Mouse (Mus musculus) midbrain, embryonic 16.5 days (tissue): Measurements from ENCODE around the gene Adam8. TPM values are rescaled to one million over a fixed set of nuclear protein-coding genes. Genes with fewer than 3 reads are reported as not detected.

Experiments
- ATAC-seq: fragments of 200-750 bp; cut with Nextera tagmentation; 2 replicates; pipeline ENCODE4 v1.8.0; 2017; ENCODE audit warnings: moderate TSS enrichment
- H3K27ac ChIP-seq: fragments of 300-500 bp; sonication (generic); 2 replicates; pipeline ENCODE4 v1.5.1; 2014; ENCODE audit warnings: mild to moderate bottlenecking, low read length, mixed read lengths
- H3K27me3 ChIP-seq: fragments of 300-500 bp; sonication (generic); 2 replicates; pipeline ENCODE4 v1.6.1; 2014; ENCODE audit warnings: low read depth, low read length, mixed read lengths; ENCODE audit not compliant: control insufficient read depth, insufficient read depth
- H3K36me3 ChIP-seq: fragments of 300-500 bp; sonication (generic); 2 replicates; pipeline ENCODE4 v1.6.1; 2014; ENCODE audit warnings: mild to moderate bottlenecking, low read length, moderate library complexity, mixed read lengths; ENCODE audit not compliant: control insufficient read depth, insufficient read depth
- H3K4me1 ChIP-seq: fragments of 300-500 bp; sonication (generic); 2 replicates; pipeline ENCODE4 v1.6.1; 2014; ENCODE audit warnings: mild to moderate bottlenecking, low read length, mixed read lengths; ENCODE audit not compliant: control insufficient read depth, insufficient read depth
- H3K4me2 ChIP-seq: fragments of 300-500 bp; sonication (generic); 2 replicates; pipeline ENCODE4 v1.6.1; 2014; ENCODE audit warnings: mild to moderate bottlenecking, low read length, mixed read lengths
- H3K4me3 ChIP-seq: fragments of 300-500 bp; sonication (generic); 2 replicates; pipeline ENCODE4 v1.5.1; 2014; ENCODE audit warnings: low read depth, mild to moderate bottlenecking, low read length, moderate library complexity, mixed read lengths
- H3K9ac ChIP-seq: fragments of 300-500 bp; sonication (generic); 2 replicates; pipeline ENCODE4 v1.6.1; 2014; ENCODE audit warnings: low read depth, low read length, mixed read lengths
- H3K9me3 ChIP-seq: fragments of 300-500 bp; sonication (generic); replicated peaks from 2 replicates; pipeline ENCODE4 v1.6.1; 2014; ENCODE audit warnings: mild to moderate bottlenecking, low read length, mixed read lengths; ENCODE audit not compliant: control insufficient read depth, poor library complexity, severe bottlenecking
- WGBS: fragments of 180-500 bp; shearing (Covaris S2); extraction: QIAGEN DNeasy Blood & Tissue Kit; methylation state at CpG from one replicate; pipeline ENCODE4 v1.1.7; 2014; 5-methylcytosine and 5-hydroxymethylcytosine counted together
- polyA plus RNA-seq: library from polyadenylated mRNA; unstranded; fragments of >200 nt; fragmentation: Nextera tagmentation; extraction: Ambion mirVana; gene quantifications from 2 replicates; pipeline ENCODE4 v1.2.1, GENCODE M21; 2015

Adam8 gene
- polyA plus RNA-seq, 1 experiment from 2014 or later, result 3.0 TPM

GRCm38 (mm10) chr7:139956658-139957057, 35.7 kb downstream of the Adam8 start:
- WGBS, result 78% methylated on average over 3 of the region's 3 CpGs
- H3K27me3 ChIP-seq, result peaks cover 10% of the 10 kb centered on the region

GRCm38 (mm10) chr7:139955505-139955904, 36.9 kb downstream of the Adam8 start:
- no peaks in the 10 kb centered on the region for H3K36me3 ChIP-seq
- H3K4me2 ChIP-seq, result no peak overlapping the region
- no peak for ATAC-seq
- no peak overlapping the region for H3K27ac ChIP-seq
- H3K27me3 ChIP-seq, result peaks cover 15% of the 10 kb centered on the region
- H3K4me1 ChIP-seq, result peaks cover 6% of the 10 kb centered on the region
- WGBS, result 77% methylated on average over 4 of the region's 4 CpGs
- H3K9me3 ChIP-seq, result no peaks in the 10 kb centered on the region
- H3K9ac ChIP-seq, result no peak overlapping the region
- H3K4me3 ChIP-seq, result no peak overlapping the region

More at GRCm38 (mm10) chr7:139956658-139957057, 35.7 kb downstream of the Adam8 start:
- H3K4me3 ChIP-seq, result no peak overlapping the region
- no peaks in the 10 kb centered on the region for H3K36me3 ChIP-seq
- H3K4me1 ChIP-seq, result no peaks in the 10 kb centered on the region
- H3K9me3 ChIP-seq, result no peaks in the 10 kb centered on the region
- H3K4me2 ChIP-seq, result no peak overlapping the region
- no peak overlapping the region for H3K9ac ChIP-seq
- no peak overlapping the region for H3K27ac ChIP-seq
- ATAC-seq, result no peak

- H3K36me3 ChIP-seq, result no peaks in the 10 kb centered on the region
- H3K27ac ChIP-seq, result no peak overlapping the region
- no peak overlapping the region for H3K9ac ChIP-seq
- H3K9me3 ChIP-seq, result no peaks in the 10 kb centered on the region
- H3K27me3 ChIP-seq, result peaks cover 44% of the 10 kb centered on the region
- 42% methylated on average over 6 of the region's 6 CpGs for WGBS
- H3K4me1 ChIP-seq, result peaks cover 12% of the 10 kb centered on the region
- H3K4me3 ChIP-seq, result no peak overlapping the region
- no peak for ATAC-seq
- H3K4me2 ChIP-seq, result no peak overlapping the region
Measured at GRCm38 (mm10) chr7:139951991-139952633, 40.2 kb downstream of the Adam8 start.

- ATAC-seq, result no peak
- Histone ChIP-seq H3K4me3 (peak overlapping the region; percentile 29), H3K36me3 (no peaks in the 10 kb centered on the region), H3K27me3 (peaks cover 50% of the 10 kb centered on the region), H3K4me2 (peak overlapping the region; percentile 78), H3K9me3 (no peaks in the 10 kb centered on the region), H3K9ac (no peak overlapping the region), H3K27ac (no peak overlapping the region), H3K4me1 (peaks cover 12% of the 10 kb centered on the region)
- 9% methylated on average over 13 of the region's 16 CpGs for WGBS
Measured at GRCm38 (mm10) chr7:139951079-139951478, 41.3 kb downstream of the Adam8 start.

GRCm38 (mm10) chr7:139950283-139950971, 41.9 kb downstream of the Adam8 start:
- H3K4me1 ChIP-seq, result peaks cover 12% of the 10 kb centered on the region
- H3K36me3 ChIP-seq, result no peaks in the 10 kb centered on the region
- no peaks in the 10 kb centered on the region for H3K9me3 ChIP-seq
- peaks cover 55% of the 10 kb centered on the region for H3K27me3 ChIP-seq
- peak overlapping the region; percentile 48; the same call in 1 of the 2 replicates for H3K9ac ChIP-seq
- under 1% methylated on average over 33 of the region's 33 CpGs for WGBS
- peak overlapping the region; percentile 78 for H3K4me2 ChIP-seq
- ATAC-seq, result peak; percentile 21; the same call in 1 of the 2 replicates
- peak overlapping the region; percentile 29 for H3K4me3 ChIP-seq
- no peak overlapping the region for H3K27ac ChIP-seq

- H3K27ac ChIP-seq, result no peak overlapping the region
- peaks cover 59% of the 10 kb centered on the region for H3K27me3 ChIP-seq
- H3K4me3 ChIP-seq, result peak overlapping the region; percentile 29
- 1% methylated on average over 15 of the region's 15 CpGs for WGBS
- H3K4me1 ChIP-seq, result peaks cover 12% of the 10 kb centered on the region
- ATAC-seq, result peak; percentile 62; the same call in 1 of the 2 replicates
- H3K9me3 ChIP-seq, result no peaks in the 10 kb centered on the region
- peak overlapping the region; percentile 78 for H3K4me2 ChIP-seq
- no peaks in the 10 kb centered on the region for H3K36me3 ChIP-seq
- peak overlapping the region; percentile 48; the same call in 1 of the 2 replicates for H3K9ac ChIP-seq
Measured at GRCm38 (mm10) chr7:139949893-139950282, 42.5 kb downstream of the Adam8 start.

GRCm38 (mm10) chr7:139946032-139946431, 46.3 kb downstream of the Adam8 start:
- Histone ChIP-seq H3K27ac (no peak overlapping the region), H3K27me3 (peaks cover 83% of the 10 kb centered on the region), H3K4me1 (peaks cover 19% of the 10 kb centered on the region), H3K4me3 (no peak overlapping the region), H3K36me3 (no peaks in the 10 kb centered on the region), H3K4me2 (no peak overlapping the region), H3K9me3 (no peaks in the 10 kb centered on the region), H3K9ac (no peak overlapping the region)
- WGBS, result 27% methylated on average over 5 of the region's 5 CpGs
- ATAC-seq, result no peak

- Histone ChIP-seq H3K27ac (no peak overlapping the region), H3K9ac (no peak overlapping the region), H3K4me1 (peaks cover 15% of the 10 kb centered on the region), H3K36me3 (no peaks in the 10 kb centered on the region), H3K4me2 (no peak overlapping the region), H3K27me3 (peaks cover 80% of the 10 kb centered on the region), H3K4me3 (no peak overlapping the region), H3K9me3 (no peaks in the 10 kb centered on the region)
- WGBS, result 17% methylated on average over 5 of the region's 5 CpGs
- no peak for ATAC-seq
Measured at GRCm38 (mm10) chr7:139945516-139945915, 46.8 kb downstream of the Adam8 start.
